Mouse (Mus musculus): Measurements from ENCODE around the gene Pard3.

Gene Pard3

DNA sequence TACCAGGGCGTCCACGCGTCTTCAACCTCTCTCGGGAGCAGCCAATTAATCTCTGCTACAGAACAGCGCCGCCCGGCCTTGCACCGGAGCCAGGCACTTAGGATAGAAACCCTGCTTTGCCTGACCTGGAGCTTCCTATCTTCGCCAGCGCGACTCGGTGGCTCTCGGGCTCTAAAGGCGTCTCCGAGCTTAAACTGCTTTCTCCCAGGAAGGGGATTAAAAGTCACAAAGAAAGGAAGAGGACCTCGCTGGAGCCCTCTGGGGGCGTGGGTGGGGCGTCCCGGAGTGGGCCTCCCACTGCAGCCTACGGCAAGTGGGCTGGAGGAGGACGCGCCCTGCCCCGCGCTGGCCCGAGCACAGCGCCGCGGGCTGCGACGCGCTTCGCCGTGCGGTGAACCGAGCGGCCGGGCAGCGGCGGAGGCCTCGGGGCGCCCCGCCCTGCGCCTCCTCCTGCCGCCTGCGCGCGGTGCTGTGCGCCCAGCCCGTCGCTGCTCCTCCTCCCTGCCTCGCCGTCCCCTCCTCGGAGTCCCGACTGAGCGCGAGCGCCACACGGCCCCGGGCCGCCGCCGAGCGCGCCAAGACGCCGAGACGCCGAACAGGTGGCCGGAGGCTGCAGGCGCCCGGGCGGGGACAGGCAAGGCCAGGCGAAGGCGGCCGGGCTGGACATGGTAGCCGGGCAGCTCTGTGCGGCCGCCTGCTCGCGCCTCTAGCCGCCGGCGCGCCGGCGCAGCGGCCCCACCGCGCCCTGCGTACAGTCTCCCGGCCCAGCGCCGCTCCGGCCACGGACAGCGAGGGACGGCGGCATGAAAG is at the start of gene Pard3:
Pard3 (plus strand) TSS at position 343 of the 810 bp plus-strand sequence.
- CTCF ChIA-PET: no interaction called here

DNA sequence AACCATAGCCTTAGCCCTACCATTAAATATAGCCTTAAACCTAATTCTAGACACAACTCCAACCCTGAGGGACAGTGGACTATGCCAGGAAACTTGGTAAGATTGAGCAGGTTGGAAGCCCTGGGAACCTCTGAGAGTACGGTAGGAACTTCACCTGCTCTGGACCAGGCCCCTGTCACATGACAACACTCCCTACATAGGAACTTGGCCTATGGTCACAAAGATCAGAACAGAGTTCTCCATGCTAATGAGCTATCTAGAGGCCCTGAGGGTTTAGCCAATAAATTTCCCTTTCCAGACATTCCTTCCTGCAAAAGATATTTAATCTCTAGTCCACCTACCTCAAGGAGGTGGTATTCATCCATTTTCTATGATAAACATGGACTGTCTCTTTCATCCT is 41.9 kb upstream of the Pard3 start:
- CTCF ChIA-PET: no interaction called here

DNA sequence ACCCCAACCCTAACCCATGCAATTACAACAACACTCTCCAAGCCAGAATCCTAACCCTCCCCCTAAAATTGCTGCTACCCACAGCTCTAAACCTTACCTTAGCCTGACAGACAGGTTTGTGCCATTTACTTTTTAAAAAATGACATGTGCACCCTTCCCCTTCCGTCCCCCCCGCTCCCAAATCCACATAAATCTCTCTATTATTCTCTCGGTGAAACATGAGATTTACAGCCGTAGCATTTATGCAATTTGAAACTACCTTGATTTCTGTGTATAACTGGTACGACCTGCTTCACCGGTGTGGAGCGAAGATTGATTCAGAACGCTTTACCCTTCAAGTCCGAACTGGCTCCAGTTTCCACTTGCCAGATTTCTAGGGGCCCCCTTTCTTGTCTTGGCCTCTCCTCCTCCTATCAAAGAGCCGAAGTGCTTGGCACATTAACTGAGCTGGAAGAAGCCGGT is 38.4 kb upstream of the Pard3 start:
- CTCF ChIA-PET: no interaction called here

DNA sequence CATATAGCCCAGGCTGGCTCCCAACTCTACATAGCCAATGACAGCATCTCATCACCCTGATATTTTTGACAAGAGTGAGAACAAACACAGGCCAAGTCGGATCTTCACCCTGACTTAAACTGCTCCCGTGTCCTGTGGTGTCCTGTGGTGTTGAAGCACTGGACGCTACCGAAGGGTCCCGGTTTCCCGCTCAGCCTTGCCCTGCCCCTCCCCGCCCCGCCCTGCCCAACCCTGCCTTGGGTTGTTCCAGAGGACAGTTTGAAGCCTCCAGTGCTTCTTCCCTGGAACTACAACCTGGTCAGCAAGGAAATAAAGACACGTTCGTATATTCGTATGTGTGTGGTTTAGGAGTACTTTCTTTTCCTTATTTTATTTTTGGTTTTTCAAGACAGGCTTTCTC is 37.9 kb upstream of the Pard3 start:
- CTCF ChIA-PET: no interaction called here

DNA sequence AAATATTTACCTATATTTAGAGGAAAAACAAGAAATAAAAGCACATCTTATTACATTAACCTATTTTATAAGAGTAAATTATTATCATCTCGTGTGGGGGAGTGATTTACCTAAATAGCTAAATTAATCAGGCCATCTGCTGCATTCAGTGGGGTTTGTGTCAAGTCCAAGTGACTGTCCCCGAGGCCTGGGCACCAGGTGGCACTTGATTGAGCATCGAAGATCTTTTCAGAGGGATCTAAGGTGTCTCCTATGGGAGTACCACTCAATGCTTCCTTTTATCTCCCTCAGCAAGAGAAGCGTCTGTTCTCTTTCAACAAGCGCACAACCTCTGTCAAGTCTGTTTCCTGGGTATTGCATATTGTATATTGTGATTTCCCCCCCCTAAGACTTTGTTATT is 32.2 kb upstream of the Pard3 start:
- CTCF ChIA-PET: no interaction called here

DNA sequence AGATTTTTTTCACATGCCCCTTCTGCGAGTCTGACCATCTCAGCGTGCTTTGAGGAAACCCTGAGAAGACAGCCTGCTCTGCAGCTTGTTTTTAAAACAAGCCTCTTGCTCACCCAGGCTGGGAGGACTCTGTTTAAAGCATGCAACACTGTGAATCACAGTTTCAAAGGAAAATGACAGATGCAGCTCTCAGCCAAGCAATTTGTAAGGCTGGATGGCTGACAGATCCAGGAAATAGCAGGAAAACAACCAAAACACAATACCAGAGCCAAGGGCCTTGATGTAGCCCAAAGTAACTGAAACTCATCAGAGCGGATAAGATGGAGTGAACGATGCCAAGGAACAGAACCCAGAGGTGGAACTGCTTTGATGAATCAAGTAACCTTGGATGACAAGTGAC is 24.8 kb upstream of the Pard3 start:
- CTCF ChIA-PET: no interaction called here

DNA sequence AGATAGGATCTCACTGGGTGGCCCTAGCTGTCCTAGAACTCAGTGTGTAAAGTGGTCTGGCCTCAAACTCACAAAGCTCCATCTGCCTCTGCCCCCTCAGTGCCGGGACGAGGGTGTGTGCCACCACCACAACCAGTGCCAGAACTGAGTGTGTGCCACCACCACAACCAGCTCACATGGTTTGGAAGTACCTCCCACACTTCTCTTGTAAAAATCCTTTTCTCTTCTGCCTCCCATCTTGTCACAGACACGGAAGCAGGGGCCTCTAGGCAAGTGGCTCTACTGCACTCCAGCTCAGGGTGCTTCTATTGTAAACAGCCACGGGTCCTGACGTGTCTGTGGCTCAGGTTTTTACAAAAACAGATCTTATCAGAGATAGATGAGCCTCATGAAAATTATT is 13.7 kb upstream of the Pard3 start:
- CTCF ChIA-PET: no interaction called here

DNA sequence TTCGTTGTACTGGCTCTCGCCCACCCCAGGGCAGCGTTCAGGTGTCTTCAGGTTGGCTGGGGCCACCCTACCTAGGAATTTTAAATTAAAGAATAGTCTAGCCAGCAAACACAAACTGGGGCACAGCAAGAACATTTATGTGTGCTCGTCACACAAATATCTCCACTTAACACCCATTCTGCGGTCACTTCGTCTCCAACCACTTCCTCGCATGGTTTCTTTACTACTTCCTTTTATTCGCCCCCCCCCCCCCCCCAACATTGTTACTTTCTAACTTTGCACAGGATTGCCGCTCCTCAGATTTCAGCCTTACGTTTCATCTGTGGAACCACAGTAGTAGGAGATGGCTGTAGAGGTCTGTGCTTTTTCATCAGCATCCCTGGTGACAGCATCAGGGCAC is 11.6 kb upstream of the Pard3 start:
- CTCF ChIA-PET: no interaction called here

DNA sequence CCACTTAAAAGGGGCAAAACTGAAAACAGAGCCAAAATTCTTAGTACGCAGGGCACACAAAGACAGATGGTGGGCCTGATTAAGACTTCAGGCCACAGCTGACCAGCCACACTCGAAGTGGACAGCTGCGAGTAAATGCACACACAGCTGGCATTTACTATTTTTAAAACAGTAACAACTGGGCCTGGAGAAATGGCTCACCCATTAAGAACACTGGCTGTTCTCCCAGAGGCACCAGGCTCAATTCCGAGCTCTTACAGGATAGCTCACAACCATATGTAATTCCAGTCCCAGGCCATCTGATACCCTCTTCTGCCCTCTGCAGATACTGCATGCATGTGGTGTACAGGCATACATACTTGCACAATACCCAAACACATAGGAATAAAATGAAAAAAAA is 8.6 kb upstream of the Pard3 start:
- CTCF ChIA-PET: no interaction called here

DNA sequence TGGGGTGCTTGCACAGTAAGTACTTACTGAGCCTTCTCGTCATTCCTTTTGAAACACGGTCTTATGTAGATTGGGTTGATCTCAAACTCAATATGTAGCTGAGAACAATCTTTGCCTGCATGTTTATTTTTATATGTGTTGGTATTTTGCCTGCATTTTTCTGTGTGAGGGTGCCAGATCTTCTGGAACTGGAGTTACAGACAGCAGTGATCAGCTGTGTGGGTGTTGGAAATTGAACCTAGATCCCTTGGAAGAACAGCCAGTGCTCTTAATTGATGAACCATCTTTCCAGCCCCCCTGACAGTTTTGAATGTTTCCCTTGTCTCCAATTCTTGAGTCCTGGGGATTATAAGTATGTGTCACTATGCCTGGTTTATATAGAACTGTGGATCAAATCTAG is 4.9 kb upstream of the Pard3 start:
- CTCF ChIA-PET: no interaction called here

DNA sequence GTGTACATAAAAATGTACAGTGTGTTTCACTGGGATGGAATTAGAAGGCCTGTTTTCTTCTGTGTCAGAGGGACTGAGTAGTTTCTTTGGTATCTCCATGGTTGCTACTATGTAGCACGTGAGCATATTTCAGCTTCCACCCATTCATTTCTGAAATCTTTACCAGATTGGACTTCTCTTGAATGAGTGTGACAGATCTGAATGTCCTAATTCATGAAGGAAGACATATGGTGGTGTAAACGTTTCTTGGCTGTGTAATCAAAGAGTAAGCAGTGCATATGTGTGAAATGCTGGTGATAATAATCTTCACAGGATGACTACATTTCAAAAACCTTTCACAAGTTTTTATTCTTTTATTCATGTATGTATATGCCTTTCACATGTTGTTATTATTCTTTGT is 3.9 kb upstream of the Pard3 start:
- CTCF ChIA-PET: no interaction called here

DNA sequence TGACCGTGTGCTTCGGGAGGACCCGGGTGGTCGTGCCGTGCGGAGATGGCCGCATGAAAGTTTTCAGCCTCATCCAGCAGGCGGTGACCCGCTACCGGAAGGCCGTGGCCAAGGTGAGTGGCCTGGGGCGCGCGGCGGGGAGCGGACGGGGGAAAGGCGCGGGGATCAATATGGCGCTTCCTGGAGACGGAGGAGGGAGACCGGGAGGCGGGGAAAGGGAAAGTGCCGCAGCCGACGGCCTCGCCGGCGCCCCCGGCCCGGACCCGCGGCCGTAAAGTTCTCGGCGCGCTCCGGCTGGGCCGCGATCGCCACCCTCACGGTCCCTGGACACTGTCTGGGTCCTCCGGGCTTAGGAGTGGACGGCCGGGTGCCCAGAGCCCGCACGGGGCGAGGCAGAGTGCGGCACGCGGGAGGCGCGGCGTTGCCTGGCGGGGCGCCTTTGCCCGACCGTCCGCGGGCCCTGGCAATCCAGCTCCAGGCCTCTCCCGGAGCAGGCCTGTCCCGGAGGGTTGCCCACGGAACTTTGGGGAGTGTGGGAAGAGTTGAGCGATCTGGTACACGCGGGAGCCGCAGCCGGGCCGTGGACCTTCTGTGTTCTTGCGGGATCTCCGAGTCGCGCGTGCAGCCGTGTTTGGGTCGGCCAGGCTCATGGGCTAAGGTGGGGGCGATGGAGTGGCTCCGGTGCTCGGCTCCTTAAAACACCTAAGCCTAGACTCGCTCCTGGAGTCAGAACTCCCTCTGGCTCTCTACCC is 844 bp downstream of the Pard3 start:
- CTCF ChIA-PET: no interaction called here

DNA sequence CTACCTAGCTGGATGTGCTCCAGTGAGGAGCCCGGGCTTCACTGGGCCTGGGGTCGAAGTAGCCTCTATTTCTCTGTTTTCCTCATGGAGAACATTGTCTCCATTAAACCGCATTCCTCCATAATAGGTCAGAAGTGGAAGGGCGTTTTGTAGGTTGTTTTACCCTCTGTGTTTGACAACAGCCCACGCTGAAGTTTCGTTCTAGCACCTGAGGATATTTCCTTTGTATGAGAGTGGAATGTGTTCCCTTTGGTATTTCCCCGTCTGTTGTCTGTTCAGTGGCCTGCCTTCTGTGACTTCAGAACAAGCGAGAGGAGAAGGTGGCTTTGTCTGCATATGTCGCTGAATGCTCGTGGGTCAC is 1.4 kb downstream of the Pard3 start:
- CTCF ChIA-PET: no interaction called here

DNA sequence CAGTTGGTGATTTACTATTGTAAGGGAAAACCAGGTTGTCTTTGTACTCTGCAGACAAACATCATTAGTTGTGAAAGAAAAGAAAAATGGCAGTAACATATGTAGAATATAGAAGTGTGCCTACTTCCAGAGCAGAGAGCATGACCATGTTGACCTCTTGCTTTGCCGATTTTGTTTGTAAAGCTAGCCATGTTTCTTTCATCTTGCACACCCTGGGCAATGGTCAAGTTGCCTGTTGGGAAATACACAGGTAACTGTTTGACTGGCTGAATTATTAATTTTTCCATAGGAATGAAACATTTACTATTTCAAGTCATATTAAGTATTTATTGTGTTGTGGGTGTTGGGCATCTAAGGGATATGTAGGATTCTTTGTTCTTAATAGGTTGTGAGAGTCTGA is 2.1 kb downstream of the Pard3 start:
- CTCF ChIA-PET: no interaction called here

DNA sequence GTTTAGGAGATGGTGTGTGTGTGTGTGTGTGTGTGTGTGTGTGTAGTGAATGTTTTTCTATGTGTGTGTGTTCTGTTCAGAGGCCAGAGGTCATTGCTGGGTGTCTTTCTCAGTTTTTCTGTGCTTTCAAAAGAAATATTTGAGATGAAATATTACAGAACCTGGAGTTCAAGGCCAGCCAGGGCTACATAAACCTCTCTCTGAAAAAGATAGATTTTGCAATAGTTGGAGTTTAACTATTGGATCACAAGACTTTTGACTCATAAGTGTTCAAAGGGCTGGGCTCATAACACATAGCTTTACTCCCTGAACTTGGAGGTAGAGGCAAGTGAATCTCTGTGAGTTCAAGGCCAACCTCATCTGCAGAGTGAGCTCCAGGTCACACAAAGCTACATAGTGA is 2.8 kb downstream of the Pard3 start:
- CTCF ChIA-PET: no interaction called here

DNA sequence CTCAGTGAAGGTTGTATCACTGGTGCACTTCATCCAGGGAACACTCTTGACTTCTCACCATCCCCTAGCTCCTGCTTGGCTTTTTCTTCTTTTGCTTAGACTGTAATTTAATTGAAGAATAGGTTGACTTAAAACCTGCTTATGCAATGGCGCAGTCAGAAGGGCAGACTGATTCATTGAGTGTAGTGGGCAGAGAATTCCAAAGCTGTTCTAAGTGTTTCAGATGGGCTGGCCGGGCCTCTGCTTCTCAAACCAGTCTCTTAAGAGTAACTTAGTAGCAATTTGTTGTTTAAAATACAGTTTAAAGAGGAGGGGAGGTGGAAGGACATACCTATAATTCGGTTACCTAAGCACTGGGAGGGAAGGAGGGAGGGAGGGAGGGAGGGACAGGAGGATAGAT is 5.0 kb downstream of the Pard3 start:
- CTCF ChIA-PET: no interaction called here

DNA sequence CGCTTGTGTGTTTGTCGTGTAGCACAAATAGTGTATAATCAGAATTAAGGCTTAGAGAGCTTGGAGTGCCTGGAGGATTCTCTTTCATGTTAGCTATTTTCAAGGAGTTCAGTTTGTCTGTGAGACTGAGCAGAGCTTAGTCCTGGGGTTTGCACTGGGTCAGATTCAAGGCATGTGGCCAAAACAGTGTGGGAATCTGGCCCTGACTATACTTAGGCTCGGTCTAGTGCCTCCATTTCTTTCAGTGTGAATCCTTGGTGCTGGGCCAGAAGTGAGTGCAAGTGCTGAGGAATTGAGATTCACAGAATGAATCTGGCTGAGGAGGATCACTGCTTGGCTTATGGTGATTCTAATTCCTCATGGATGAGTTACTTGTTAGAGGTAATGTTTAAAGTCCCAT is 6.5 kb downstream of the Pard3 start:
- CTCF ChIA-PET: no interaction called here

DNA sequence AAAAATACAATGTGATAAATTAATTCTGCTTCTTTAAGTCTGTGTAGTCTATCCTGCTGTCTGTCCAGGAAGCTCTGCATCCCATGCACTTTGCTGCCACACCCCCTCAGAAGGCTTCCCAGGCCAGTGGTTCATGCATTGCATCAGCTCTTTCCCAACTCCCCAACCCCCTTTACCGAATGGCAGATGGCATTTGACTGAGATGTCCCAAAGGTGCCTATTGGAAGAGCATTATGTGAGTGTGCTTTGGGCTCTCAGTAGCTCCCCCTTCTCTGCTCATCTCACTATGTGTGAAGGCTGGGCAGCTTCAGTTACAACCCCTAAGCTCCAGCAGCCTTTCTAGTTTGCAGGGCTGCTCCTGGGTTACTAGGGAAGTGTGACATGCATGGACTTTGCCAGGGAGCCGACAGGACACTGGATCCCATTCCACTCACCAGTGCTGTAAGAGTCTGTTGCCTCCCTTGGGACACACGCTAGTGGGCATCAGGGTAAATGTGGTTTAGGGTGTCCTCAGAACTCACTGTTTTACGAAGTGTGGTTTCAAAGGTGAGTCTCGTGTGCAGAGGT is 9.4 kb downstream of the Pard3 start:
- CTCF ChIA-PET: no interaction called here

DNA sequence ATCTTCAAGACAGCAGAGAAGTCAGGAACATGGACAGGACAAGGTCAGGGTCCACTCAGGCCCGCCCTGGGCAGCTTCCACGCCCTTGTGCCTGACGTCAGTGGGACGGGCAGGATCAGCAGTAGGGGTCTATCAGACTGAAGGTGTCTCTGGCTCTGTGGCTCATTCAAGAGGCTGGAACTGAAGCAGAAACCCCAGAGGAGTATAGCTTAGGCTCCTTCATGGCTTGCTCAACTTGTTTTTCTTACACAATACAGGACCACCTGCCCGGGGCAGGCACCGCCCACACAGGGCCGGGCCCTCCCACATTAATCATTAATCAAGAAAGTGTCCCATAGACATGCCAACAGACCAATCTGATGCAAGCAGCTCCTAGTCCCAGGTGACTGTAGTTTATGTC is 12.8 kb downstream of the Pard3 start:
- CTCF ChIA-PET: no interaction called here

DNA sequence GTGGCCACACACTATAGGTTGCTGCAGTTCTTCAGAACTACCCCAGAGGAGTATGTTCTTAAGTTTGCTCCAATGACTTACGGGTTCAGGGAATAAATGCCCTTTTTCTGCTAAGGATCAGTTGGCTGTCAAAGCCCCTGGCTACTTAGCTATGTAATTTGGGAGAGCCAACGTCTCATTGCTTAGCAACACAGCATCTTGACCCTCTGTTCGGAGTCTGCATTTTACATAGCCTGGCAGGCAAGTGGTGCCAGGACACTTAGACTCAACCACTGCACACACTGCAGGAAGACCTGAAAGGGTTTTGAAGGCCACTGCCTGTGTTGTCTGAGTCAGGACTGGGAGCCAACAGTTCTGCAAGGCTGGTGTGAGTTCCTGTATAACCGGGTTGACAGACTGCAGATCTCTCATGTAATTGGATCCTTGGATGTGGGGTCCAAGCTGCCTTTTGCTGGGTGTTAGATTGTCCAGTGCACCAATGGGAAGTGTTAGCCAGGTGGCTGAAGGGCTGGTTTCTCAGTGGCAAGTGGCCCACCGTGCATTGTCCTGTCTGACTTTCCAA is 15.6 kb downstream of the Pard3 start:
- CTCF ChIA-PET: no interaction called here

DNA sequence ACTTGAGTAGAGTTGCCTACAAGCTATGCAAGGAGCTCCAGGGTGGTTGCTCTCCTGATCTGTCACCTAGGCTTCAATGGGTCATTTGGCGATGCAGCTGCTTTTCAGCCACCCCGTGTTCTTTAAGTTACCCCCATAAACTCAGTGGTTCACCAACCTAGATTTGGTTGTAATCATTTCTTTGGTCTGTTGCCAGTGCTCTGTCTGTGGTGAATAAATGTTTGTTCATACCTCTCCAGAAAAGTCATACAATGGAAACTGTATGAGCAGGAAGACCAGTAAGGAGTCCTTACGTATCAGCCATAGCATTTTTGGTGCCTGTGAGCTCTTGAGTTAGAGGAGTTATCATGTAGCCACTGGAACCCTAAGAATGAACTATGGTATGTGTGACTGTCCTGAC is 17.6 kb downstream of the Pard3 start:
- CTCF ChIA-PET: no interaction called here

DNA sequence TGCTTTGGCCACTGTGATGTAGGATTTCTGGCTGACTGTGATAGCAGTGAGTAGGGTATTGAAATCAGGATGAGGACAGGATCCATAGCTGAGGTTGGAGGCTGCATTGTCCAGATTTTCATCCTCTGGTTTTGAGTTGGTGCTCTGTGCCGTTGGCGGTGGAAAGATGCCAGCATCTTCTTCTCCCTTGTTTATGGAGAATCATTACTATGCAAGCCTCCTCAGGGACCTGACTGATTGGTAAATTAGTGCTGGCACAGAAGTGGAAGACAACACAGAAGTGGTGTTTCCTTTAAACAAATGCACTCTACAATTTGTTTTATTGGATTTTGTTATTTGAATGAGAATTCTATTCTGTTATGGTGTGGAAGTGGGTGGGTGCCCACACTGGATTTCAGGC is 18.8 kb downstream of the Pard3 start:
- CTCF ChIA-PET: no interaction called here

DNA sequence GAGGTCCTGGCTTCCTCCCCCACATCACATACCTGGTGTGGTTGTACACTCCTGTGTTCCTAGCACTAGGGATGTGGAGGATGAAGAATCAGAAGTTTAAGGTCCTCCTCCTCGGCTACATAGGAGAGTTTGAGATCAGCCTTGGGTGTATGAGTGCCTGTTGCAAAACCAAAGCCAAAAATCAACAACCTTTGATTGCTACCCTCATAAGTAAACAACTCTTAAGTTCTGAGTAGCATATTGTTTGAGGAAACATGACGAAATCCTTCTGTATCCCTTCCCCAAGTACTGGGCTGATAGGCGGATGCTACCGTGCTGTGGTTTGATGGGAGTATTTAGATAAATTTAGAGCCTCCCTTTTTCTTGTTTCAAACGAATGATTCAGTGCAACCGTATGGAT is 20.9 kb downstream of the Pard3 start:
- CTCF ChIA-PET: no interaction called here
